Mouse (Mus musculus) cerebellum, adult 11-12 months (tissue): ENCODE measurements at regions not wholly inside any gene's neighbourhood (a gene's known extent, or its start where the extent isn't known, plus 50 kb on each side); places are given as distances from the start of the nearest gene placed in this dataset.

Source experiments
- DNase-seq: peaks from one replicate; pipeline ENCODE4 v3.0.0; 2022

DNA sequence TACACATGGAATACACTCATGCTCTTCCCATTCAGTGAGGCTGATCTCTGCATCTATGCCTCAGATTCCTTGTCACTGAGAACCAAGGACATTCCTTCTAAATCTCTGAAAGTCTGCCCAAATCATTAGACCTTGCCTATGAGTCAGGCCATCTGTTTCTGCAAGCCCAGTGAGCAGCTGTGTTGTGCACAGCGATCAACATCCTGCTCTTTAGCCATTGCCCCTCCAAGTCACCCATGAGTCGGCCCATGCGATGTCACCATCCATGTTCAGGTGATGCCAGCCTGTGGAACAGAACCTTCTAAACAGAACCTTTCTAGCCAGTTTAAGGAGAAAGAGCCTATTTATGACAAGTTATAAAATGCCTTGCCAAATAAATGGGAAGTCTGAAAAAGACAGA lies 66.4 kb upstream of the Sfrp2 start:
- DNase-seq = no peak

GRCm38 (mm10) chr3:83701075-83701474 lies 65.0 kb upstream of the Sfrp2 start:
- DNase-seq = no peak

DNA sequence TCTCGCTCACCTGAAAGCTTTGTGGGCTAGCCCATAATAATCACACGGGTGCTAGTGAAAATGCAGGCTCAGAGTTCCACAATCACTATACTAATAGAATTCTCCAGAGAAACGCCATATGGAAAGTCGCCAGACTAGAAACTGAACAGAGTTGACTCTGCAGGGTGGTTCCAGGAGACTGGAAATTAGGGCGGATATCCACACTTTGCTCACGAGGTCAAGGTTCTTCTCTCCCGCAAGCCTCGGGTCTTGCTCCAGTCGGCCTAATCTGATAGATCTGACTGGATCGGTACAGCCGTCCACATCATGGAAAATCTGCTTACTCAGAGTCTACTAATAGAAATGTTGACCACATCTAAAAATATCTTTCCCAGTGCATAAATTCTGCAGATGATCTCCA lies 61.6 kb upstream of the Sfrp2 start:
- no peak for DNase-seq

GRCm38 (mm10) chr3:83705253-83705652 lies 60.9 kb upstream of the Sfrp2 start:
- DNase-seq = no peak

GRCm38 (mm10) chr3:83706531-83707243 lies 59.4 kb upstream of the Sfrp2 start:
- no peak for DNase-seq

- no peak for DNase-seq
Measured at GRCm38 (mm10) chr3:83707278-83707677, 58.8 kb upstream of the Sfrp2 start.

DNA sequence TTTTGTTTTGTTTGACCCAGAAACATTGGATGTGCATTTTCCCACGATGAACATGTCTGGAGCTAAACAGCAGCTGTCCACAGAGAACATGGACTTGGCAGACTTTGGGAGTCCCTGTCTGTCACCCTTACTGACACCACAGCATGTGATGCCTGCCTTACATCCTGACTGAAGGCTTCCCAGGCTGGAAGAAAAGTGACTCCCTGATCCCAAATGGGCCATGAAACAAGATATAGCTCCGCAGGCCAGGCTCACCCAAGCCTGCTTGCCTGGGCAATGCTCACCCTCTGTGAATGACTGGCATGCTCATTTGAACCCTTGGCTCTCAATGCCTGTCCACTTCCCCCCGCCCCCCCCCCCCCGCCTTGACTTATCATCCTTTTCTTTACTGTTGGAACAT lies 57.1 kb upstream of the Sfrp2 start:
- DNase-seq = no peak

DNA sequence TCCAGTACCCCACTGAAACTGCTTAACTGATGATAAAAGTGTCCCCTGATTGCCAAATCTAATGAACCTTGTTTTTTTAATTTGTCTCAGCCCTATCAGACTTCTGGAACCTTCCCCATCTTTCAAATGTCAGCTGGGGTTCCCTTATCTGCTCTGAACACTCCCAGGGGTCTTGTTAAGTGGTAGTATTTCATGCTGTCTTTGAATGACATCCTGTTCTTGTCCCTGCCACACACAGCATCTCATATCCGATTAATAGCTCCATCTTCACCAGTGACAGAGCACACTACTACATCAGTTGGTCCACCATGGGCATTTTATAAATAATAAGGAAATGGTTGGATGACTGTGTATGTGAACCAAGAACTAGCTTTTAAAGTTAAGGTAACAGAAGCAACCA lies 56.6 kb upstream of the Sfrp2 start:
- no peak for DNase-seq

GRCm38 (mm10) chr3:83710995-83711541 lies 55.1 kb upstream of the Sfrp2 start:
- DNase-seq = no peak

GRCm38 (mm10) chr3:83712355-83712754 lies 53.8 kb upstream of the Sfrp2 start:
- no peak for DNase-seq

GRCm38 (mm10) chr3:83714572-83714971 lies 51.5 kb upstream of the Sfrp2 start:
- DNase-seq = no peak
